Mouse (Mus musculus) cerebellum, postnatal 36 days (tissue): Measurements from ENCODE around the gene AI661453.
A peak's percentile ranks its signal among the peaks of the same experiment; 100 is the strongest.
"Not testable (repeated sequence)": the region's sequence is repeated elsewhere in the genome, so short reads cannot be mapped to it uniquely, and the experiment has no call there.

Experiments used
- DNase-seq, 2 experiments: peaks; one replicate each; pipeline ENCODE4 v3.0.0; 2021 to 2022; ENCODE audit warnings: mixed read lengths in 2 of 2

The AI661453 gene

GRCm38 (mm10) chr17:47468063-47468462, 31.6 kb downstream of the AI661453 start:
- DNase-seq, result no peak

GRCm38 (mm10) chr17:47468466-47468865, 32.1 kb downstream of the AI661453 start:
- DNase-seq, result no peak

- no peak for DNase-seq
Measured at GRCm38 (mm10) chr17:47469642-47470041, 33.2 kb downstream of the AI661453 start.

GRCm38 (mm10) chr17:47470121-47470520, 33.7 kb downstream of the AI661453 start:
- DNase-seq, result peak; percentile 66 to 71

GRCm38 (mm10) chr17:47470686-47471085, 34.3 kb downstream of the AI661453 start:
- peak; percentile 70 to 73 for DNase-seq

- no peak for DNase-seq
Measured at GRCm38 (mm10) chr17:47472435-47473350, 36.3 kb downstream of the AI661453 start.

- peak; percentile 38 to 45 for DNase-seq
Measured at GRCm38 (mm10) chr17:47473434-47473974, 37.1 kb downstream of the AI661453 start.

- no peak for DNase-seq
Measured at GRCm38 (mm10) chr17:47474250-47474649, 37.8 kb downstream of the AI661453 start.

GRCm38 (mm10) chr17:47475181-47475580, 38.8 kb downstream of the AI661453 start:
- DNase-seq, result no peak

- DNase-seq, result no peak
Measured at GRCm38 (mm10) chr17:47475714-47476113, 39.3 kb downstream of the AI661453 start.

GRCm38 (mm10) chr17:47479887-47480286, 43.5 kb downstream of the AI661453 start:
- no peak for DNase-seq

- DNase-seq, result peak; percentile 54 to 60
Measured at GRCm38 (mm10) chr17:47482401-47482800, 46.0 kb downstream of the AI661453 start.

- no peak for DNase-seq
Measured at GRCm38 (mm10) chr17:47484241-47484921, 48.0 kb downstream of the AI661453 start.

- DNase-seq, result no peak
Measured at GRCm38 (mm10) chr17:47484993-47485392, 48.6 kb downstream of the AI661453 start.

GRCm38 (mm10) chr17:47485791-47486190, 49.4 kb downstream of the AI661453 start:
- no peak for DNase-seq

GRCm38 (mm10) chr17:47490791-47491190, 54.4 kb downstream of the AI661453 start:
- DNase-seq, result no peak

- DNase-seq, result no peak
Measured at GRCm38 (mm10) chr17:47492731-47493130, 56.3 kb downstream of the AI661453 start.

GRCm38 (mm10) chr17:47493653-47494052, 57.2 kb downstream of the AI661453 start:
- no peak for DNase-seq

- DNase-seq, result no peak
Measured at GRCm38 (mm10) chr17:47494132-47494531, 57.7 kb downstream of the AI661453 start.

- DNase-seq, result no peak
Measured at GRCm38 (mm10) chr17:47501531-47501930, 65.1 kb downstream of the AI661453 start.

GRCm38 (mm10) chr17:47501946-47502706, 65.7 kb downstream of the AI661453 start, which contains the start of gene Taf8:
Taf8 (minus strand) TSS chr17:47502292.
- peak; percentile 91 to 93 for DNase-seq

- not testable (repeated sequence) for DNase-seq
Measured at GRCm38 (mm10) chr17:47502707-47503045, 66.3 kb downstream of the AI661453 start.

GRCm38 (mm10) chr17:47503689-47504088, 67.3 kb downstream of the AI661453 start:
- DNase-seq, result no peak
